Mouse (Mus musculus) kidney, embryonic 15.5 days (tissue): ENCODE measurements at regions not wholly inside any gene's neighbourhood (a gene's known extent, or its start where the extent isn't known, plus 50 kb on each side); places are given as distances from the start of the nearest gene placed in this dataset.
A peak's percentile ranks its signal among the peaks of the same experiment; 100 is the strongest.

Experiments used
- ATAC-seq: fragments of 200-750 bp; cut with Nextera tagmentation; replicated peaks from 2 replicates; pipeline ENCODE4 v1.8.0; 2017; ENCODE audit warnings: moderate TSS enrichment; ENCODE audit not compliant: low FRiP score
- H3K27ac ChIP-seq: fragments of 300-500 bp; sonication (generic); 2 replicates; pipeline ENCODE4 v1.5.1; 2015; ENCODE audit warnings: mild to moderate bottlenecking, inconsistent platforms
- H3K27me3 ChIP-seq: fragments of 300-500 bp; sonication (generic); 2 replicates; pipeline ENCODE4 v1.6.1; 2015; ENCODE audit warnings: inconsistent platforms
- H3K36me3 ChIP-seq: fragments of 300-500 bp; sonication (generic); 2 replicates; pipeline ENCODE4 v1.6.1; 2015; ENCODE audit warnings: inconsistent platforms
- H3K4me1 ChIP-seq: fragments of 300-500 bp; sonication (generic); 2 replicates; pipeline ENCODE4 v1.6.1; 2015; ENCODE audit warnings: inconsistent platforms
- H3K4me2 ChIP-seq: fragments of 300-500 bp; sonication (generic); 2 replicates; pipeline ENCODE4 v1.6.1; 2015; ENCODE audit warnings: moderate library complexity, mild to moderate bottlenecking, inconsistent platforms
- H3K4me3 ChIP-seq: fragments of 300-500 bp; sonication (generic); replicated peaks from 2 replicates; pipeline ENCODE4 v1.5.1; 2015; ENCODE audit warnings: mild to moderate bottlenecking, inconsistent platforms
- H3K9ac ChIP-seq: fragments of 300-500 bp; sonication (generic); 2 replicates; pipeline ENCODE4 v1.6.1; 2015; ENCODE audit warnings: mild to moderate bottlenecking, inconsistent platforms
- H3K9me3 ChIP-seq: fragments of 300-500 bp; sonication (generic); replicated peaks from 2 replicates; pipeline ENCODE4 v1.6.1; 2016; ENCODE audit warnings: inconsistent platforms
- WGBS: fragments of 180-500 bp; shearing (Covaris S2); methylation state at CpG from one replicate; pipeline ENCODE4 v1.1.7; 2015; ENCODE audit warnings: mixed read lengths; 5-methylcytosine and 5-hydroxymethylcytosine counted together

- 65% methylated on average over 1 of the region's 1 CpGs for WGBS
- Histone ChIP-seq H3K4me1 (0 out of 2 replicates have a peak, but pooled peaks cover 2% of the 10 kb centered on the region), H3K27ac (no peak overlapping the region), H3K4me2 (no peak overlapping the region), H3K27me3 (no peaks in the 10 kb centered on the region), H3K4me3 (no peak overlapping the region), H3K36me3 (no peaks in the 10 kb centered on the region), H3K9ac (no peak overlapping the region), H3K9me3 (no peaks in the 10 kb centered on the region)
- ATAC-seq: 0 out of 2 replicates have a peak, but pooled peaks have one; percentile 25
These were observed 348.0 kb upstream of the Thbs1 start for GRCm38 (mm10) chr2:117763631-117764030.

- no peak overlapping the region for H3K9ac ChIP-seq
- WGBS: 65% methylated on average over 5 of the region's 5 CpGs
- ATAC-seq: no peak
These were observed 346.1 kb upstream of the Thbs1 start for GRCm38 (mm10) chr2:117765572-117765971.

DNA sequence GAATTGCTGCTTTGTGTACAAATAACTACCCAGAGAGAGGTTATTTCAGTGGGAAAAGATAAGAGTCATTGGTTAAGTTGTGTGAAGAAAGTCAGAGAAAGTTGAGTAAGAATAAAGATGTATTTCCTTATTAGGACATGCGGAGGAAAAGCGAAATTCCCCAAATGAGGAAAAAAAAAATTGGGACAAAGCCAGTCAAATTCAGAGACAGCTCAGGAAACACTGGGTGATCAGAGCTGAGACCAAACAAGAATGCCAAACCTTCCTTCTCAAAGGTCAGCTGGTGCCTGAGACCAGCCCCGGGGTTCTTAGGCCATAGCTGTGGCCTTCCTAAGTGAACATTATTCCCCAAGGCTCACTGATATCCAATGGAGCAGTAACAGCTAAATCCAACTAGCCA is 345.2 kb upstream of the Thbs1 start:
- Histone ChIP-seq H3K9me3 (no peaks in the 10 kb centered on the region), H3K4me3 (no peak overlapping the region), H3K4me1 (0 out of 2 replicates have a peak, but pooled peaks cover 2% of the 10 kb centered on the region), H3K36me3 (no peaks in the 10 kb centered on the region), H3K4me2 (no peak overlapping the region), H3K27ac (peak overlapping the region; percentile 72), H3K9ac (no peak overlapping the region), H3K27me3 (no peaks in the 10 kb centered on the region)
- ATAC-seq: no peak
- WGBS: 70% methylated on average over 3 of the region's 3 CpGs

More at GRCm38 (mm10) chr2:117765572-117765971, 346.1 kb upstream of the Thbs1 start:
- Histone ChIP-seq H3K27me3 (no peaks in the 10 kb centered on the region), H3K27ac (peak overlapping the region; percentile 72), H3K36me3 (no peaks in the 10 kb centered on the region), H3K4me3 (no peak overlapping the region), H3K4me2 (no peak overlapping the region), H3K4me1 (0 out of 2 replicates have a peak, but pooled peaks cover 2% of the 10 kb centered on the region), H3K9me3 (no peaks in the 10 kb centered on the region)

- Histone ChIP-seq H3K9me3 (no peaks in the 10 kb centered on the region), H3K27ac (peak overlapping the region; percentile 74), H3K9ac (no peak overlapping the region), H3K36me3 (no peaks in the 10 kb centered on the region), H3K27me3 (no peaks in the 10 kb centered on the region), H3K4me3 (no peak overlapping the region), H3K4me2 (no peak overlapping the region), H3K4me1 (0 out of 2 replicates have a peak, but pooled peaks cover 2% of the 10 kb centered on the region)
- WGBS: 53% methylated on average over 7 of the region's 7 CpGs
- 0 out of 2 replicates have a peak, but pooled peaks have one; percentile 18 for ATAC-seq
These were observed 342.1 kb upstream of the Thbs1 start for GRCm38 (mm10) chr2:117769402-117770114.

- H3K4me1 ChIP-seq: 0 out of 2 replicates have a peak, but pooled peaks cover 2% of the 10 kb centered on the region
- no peaks in the 10 kb centered on the region for H3K27me3 ChIP-seq
- no peaks in the 10 kb centered on the region for H3K36me3 ChIP-seq
- H3K27ac ChIP-seq: peak overlapping the region; percentile 5; the same call in 1 of the 2 replicates
- WGBS: 62% methylated on average over 3 of the region's 3 CpGs
- ATAC-seq: no peak
- H3K4me2 ChIP-seq: no peak overlapping the region
- H3K9me3 ChIP-seq: no peaks in the 10 kb centered on the region
- no peak overlapping the region for H3K4me3 ChIP-seq
- no peak overlapping the region for H3K9ac ChIP-seq
These were observed 341.6 kb upstream of the Thbs1 start for GRCm38 (mm10) chr2:117770115-117770485.

DNA sequence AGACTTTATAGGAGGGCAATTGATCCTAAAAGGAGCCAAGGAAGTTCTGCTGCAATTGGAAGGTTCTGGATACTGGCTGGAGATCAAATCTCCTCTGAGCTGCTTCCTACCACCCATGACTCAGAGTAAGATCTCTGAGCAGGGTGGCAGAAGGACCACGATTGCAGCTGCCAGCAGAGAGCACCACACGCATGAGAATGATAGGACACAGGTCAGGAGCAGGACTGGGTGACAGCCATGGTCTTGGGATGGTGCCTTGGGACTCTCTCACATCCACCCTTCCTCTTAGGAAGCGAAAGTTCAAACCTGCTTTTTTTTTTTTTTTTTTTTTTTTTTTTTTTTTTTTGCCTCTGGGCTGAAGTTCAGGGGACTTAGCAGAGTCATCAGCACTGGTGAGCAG is 331.4 kb upstream of the Thbs1 start:
- Histone ChIP-seq H3K27me3 (no peaks in the 10 kb centered on the region), H3K4me1 (no peaks in the 10 kb centered on the region), H3K4me3 (no peak overlapping the region), H3K9me3 (no peaks in the 10 kb centered on the region), H3K27ac (no peak overlapping the region), H3K9ac (no peak overlapping the region), H3K4me2 (no peak overlapping the region), H3K36me3 (no peaks in the 10 kb centered on the region)
- ATAC-seq: no peak
- WGBS: 83% methylated on average over 3 of the region's 3 CpGs

- WGBS: 79% methylated on average over 7 of the region's 7 CpGs
- Histone ChIP-seq H3K9me3 (no peaks in the 10 kb centered on the region), H3K36me3 (no peaks in the 10 kb centered on the region), H3K4me2 (no peak overlapping the region), H3K27me3 (no peaks in the 10 kb centered on the region), H3K4me1 (no peaks in the 10 kb centered on the region), H3K4me3 (no peak overlapping the region), H3K27ac (no peak overlapping the region), H3K9ac (no peak overlapping the region)
- ATAC-seq: no peak
These were observed 330.9 kb upstream of the Thbs1 start for GRCm38 (mm10) chr2:117780816-117781215.

GRCm38 (mm10) chr2:117787321-117787720 is 324.4 kb upstream of the Thbs1 start:
- ATAC-seq: no peak

DNA sequence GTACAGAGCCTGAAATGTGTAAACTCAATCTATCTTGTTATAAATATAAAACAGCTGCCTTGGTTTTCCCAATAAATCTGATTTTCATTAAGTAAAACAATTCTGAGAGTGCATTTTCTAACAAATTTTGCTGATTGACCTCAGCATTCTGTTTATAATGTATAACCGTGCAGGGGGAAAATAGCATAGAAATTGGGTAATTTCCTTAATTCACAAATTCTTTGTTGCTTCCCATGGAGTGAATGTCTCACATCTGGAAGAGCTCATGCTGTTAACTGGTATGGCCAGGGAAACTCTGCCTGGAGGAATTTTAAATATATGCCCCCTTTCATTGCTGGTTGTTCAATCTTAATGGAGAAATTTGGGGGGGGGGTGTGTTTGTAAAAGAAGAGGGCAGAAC is 317.4 kb upstream of the Thbs1 start:
- no peaks in the 10 kb centered on the region for H3K4me1 ChIP-seq
- no peak overlapping the region for H3K9ac ChIP-seq
- H3K4me2 ChIP-seq: no peak overlapping the region
- no peak overlapping the region for H3K4me3 ChIP-seq
- 84% methylated on average over 1 of the region's 1 CpGs for WGBS
- no peak overlapping the region for H3K27ac ChIP-seq
- no peaks in the 10 kb centered on the region for H3K27me3 ChIP-seq
- no peak for ATAC-seq
- H3K9me3 ChIP-seq: no peaks in the 10 kb centered on the region
- H3K36me3 ChIP-seq: no peaks in the 10 kb centered on the region

More at GRCm38 (mm10) chr2:117787321-117787720, 324.4 kb upstream of the Thbs1 start:
- Histone ChIP-seq H3K27me3 (no peaks in the 10 kb centered on the region), H3K4me2 (no peak overlapping the region), H3K9ac (no peak overlapping the region), H3K4me1 (no peaks in the 10 kb centered on the region), H3K27ac (no peak overlapping the region), H3K9me3 (no peaks in the 10 kb centered on the region), H3K36me3 (no peaks in the 10 kb centered on the region), H3K4me3 (no peak overlapping the region)
- WGBS: 80% methylated on average over 1 of the region's 1 CpGs

DNA sequence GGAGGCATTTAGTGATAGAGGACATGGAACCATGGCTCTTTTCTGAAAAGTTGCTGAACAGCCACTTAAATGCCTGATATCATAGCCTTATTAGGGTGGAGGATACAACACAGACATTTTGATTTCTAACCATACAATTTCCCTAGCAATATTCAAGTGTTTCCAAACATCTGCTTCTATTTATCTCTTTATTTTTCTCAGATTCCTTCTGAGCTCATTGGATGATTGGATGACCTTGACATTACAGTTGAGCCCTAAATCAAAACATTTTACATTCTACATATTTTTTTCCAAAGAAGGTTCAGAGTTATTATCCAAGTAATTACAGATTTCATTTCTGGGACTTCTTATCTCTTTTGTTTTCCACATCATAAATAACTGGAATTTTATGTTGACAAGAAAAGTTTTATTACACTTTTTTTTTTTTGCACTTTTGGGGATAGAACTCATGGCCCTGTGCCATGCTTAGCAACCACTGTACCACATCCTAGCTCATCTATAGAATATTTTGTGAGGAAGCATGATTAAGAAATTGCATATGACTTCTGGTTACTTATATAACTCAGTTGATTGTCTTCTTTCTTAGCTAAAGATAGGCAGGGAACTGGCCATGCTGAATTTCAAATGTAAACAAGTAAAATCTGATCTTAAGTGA is 309.6 kb upstream of the Thbs1 start:
- Histone ChIP-seq H3K27ac (peak overlapping the region; percentile 75), H3K36me3 (no peaks in the 10 kb centered on the region), H3K4me1 (peaks cover 5% of the 10 kb centered on the region; the same call in 1 of the 2 replicates), H3K9ac (no peak overlapping the region), H3K9me3 (no peaks in the 10 kb centered on the region), H3K4me3 (no peak overlapping the region), H3K4me2 (no peak overlapping the region), H3K27me3 (no peaks in the 10 kb centered on the region)
- ATAC-seq: no peak

DNA sequence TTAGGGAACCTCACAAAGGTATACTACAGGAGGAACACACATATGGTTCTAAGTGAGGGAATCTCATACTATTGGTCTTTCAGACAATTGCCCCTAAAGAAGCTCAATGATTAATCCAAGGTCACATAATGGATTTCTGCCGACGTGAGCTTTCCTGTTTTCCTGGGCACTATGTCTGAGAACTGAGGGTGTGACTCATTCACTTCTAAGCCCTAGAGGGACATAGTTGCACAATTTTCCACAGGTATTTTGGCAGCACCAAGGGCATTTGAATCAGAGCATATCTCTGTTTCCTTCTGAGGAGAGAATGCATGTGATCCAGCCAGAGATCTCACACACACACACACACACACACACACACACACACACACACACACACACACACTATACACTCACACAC is 309.0 kb upstream of the Thbs1 start:
- no peak for ATAC-seq

DNA sequence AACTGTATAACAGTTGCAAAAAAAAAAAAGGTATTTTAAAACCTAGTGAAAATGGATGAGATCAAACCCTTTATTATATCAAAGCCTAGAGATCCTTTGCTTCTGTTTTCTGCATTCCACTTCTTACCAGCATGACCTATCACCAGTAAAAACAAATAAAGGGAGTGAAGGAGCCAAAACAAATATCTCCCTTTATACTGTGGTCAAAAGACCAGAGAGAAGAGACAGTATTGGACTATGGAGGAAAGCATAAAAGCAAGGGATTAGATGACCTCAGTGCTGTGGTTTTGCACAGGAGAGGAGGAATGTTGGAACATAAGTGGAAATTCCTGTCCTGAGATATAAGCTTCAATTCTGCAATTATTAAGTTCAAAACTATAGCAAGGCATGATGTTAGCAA is 307.0 kb upstream of the Thbs1 start:
- no peak for ATAC-seq
- H3K36me3 ChIP-seq: no peaks in the 10 kb centered on the region
- H3K4me2 ChIP-seq: no peak overlapping the region
- no peaks in the 10 kb centered on the region for H3K27me3 ChIP-seq
- no peak overlapping the region for H3K4me3 ChIP-seq
- H3K9me3 ChIP-seq: no peaks in the 10 kb centered on the region
- H3K27ac ChIP-seq: no peak overlapping the region
- H3K9ac ChIP-seq: no peak overlapping the region
- H3K4me1 ChIP-seq: peaks cover 5% of the 10 kb centered on the region; the same call in 1 of the 2 replicates

More for the DNA sequence above, 309.0 kb upstream of the Thbs1 start:
- Histone ChIP-seq H3K27me3 (no peaks in the 10 kb centered on the region), H3K9ac (no peak overlapping the region), H3K36me3 (no peaks in the 10 kb centered on the region), H3K27ac (peak overlapping the region; percentile 60), H3K4me3 (no peak overlapping the region), H3K4me2 (no peak overlapping the region), H3K4me1 (peaks cover 5% of the 10 kb centered on the region; the same call in 1 of the 2 replicates), H3K9me3 (no peaks in the 10 kb centered on the region)
- 45% methylated on average over 2 of the region's 2 CpGs for WGBS
